Mouse (Mus musculus) ES-E14 (cell line): ENCODE results near the gene Ring1.

ENCODE experiments used
- CHD2 ChIP-seq: IDR thresholded peaks from 2 replicates; pipeline ENCODE4 v1.6.1; 2014; ENCODE audit warnings: mild to moderate bottlenecking, low read depth, low read length, inconsistent platforms
- HCFC1 ChIP-seq: IDR thresholded peaks from 2 replicates; pipeline ENCODE4 v1.6.1; 2012; ENCODE audit warnings: low read length, inconsistent platforms, borderline replicate concordance; ENCODE audit not compliant: insufficient read depth
- MAFK ChIP-seq: IDR thresholded peaks from 2 replicates; pipeline ENCODE4 v1.6.1; 2014; ENCODE audit warnings: mild to moderate bottlenecking, low read depth, low read length, inconsistent platforms; ENCODE audit not compliant: insufficient read depth
- ZC3H11A ChIP-seq: IDR thresholded peaks from 2 replicates; pipeline ENCODE4 v1.6.1; 2012; ENCODE audit warnings: low read depth, mild to moderate bottlenecking, inconsistent platforms, low read length, borderline replicate concordance
- ZNF384 ChIP-seq: IDR thresholded peaks from 2 replicates; pipeline ENCODE4 v1.6.1; 2012; ENCODE audit warnings: low read depth, low read length, inconsistent platforms

GRCm38 (mm10) chr17:34023678-34024077 lies 802 bp downstream of the Ring1 start:
- no peak for TF ChIP-seq CHD2
- TF ChIP-seq ZNF384 = no peak
- no peak for TF ChIP-seq HCFC1
- no peak for TF ChIP-seq MAFK
- TF ChIP-seq ZC3H11A = no peak
